Mouse (Mus musculus) midbrain, embryonic 11.5 days (tissue): ENCODE results near the gene Tsc1. TPM values are rescaled to one million over a fixed set of nuclear protein-coding genes. Genes with fewer than 3 reads are reported as not detected.
A peak's percentile ranks its signal among the peaks of the same experiment; 100 is the strongest.

ENCODE experiments used
- ATAC-seq: fragments of 200-750 bp; cut with Nextera tagmentation; 2 replicates; pipeline ENCODE4 v1.8.0; 2017; ENCODE audit warnings: moderate TSS enrichment, moderate library complexity; ENCODE audit not compliant: low FRiP score
- DNase-seq: peaks from one replicate; pipeline ENCODE4 v3.0.0; 2015; ENCODE audit warnings: low spot score; ENCODE audit errors: missing footprints
- H3K27ac ChIP-seq: fragments of 300-500 bp; sonication (generic); 2 replicates; pipeline ENCODE4 v1.5.1; 2014; ENCODE audit warnings: low read depth, low read length
- H3K27me3 ChIP-seq: fragments of 300-500 bp; sonication (generic); 2 replicates; pipeline ENCODE4 v1.6.1; 2014; ENCODE audit warnings: mild to moderate bottlenecking, low read length, moderate library complexity, mixed read lengths; ENCODE audit not compliant: control insufficient read depth, insufficient read depth
- H3K36me3 ChIP-seq: fragments of 300-500 bp; sonication (generic); 2 replicates; pipeline ENCODE4 v1.6.1; 2014; ENCODE audit warnings: mild to moderate bottlenecking, low read length, moderate library complexity, mixed read lengths; ENCODE audit not compliant: control insufficient read depth, insufficient read depth
- H3K4me1 ChIP-seq: fragments of 300-500 bp; sonication (generic); 2 replicates; pipeline ENCODE4 v1.6.1; 2014; ENCODE audit warnings: low read length; ENCODE audit not compliant: control insufficient read depth, insufficient read depth
- H3K4me2 ChIP-seq: fragments of 300-500 bp; sonication (generic); 2 replicates; pipeline ENCODE4 v1.6.1; 2014; ENCODE audit warnings: mild to moderate bottlenecking, moderate library complexity
- H3K4me3 ChIP-seq: fragments of 300-500 bp; sonication (generic); 2 replicates; pipeline ENCODE4 v1.5.1; 2014; ENCODE audit warnings: low read depth, low read length
- H3K9ac ChIP-seq: fragments of 300-500 bp; sonication (generic); 2 replicates; pipeline ENCODE4 v1.6.1; 2014; ENCODE audit warnings: low read length
- H3K9me3 ChIP-seq: fragments of 300-500 bp; sonication (generic); 2 replicates; pipeline ENCODE4 v1.6.1; 2016; ENCODE audit warnings: low read length; ENCODE audit not compliant: control insufficient read depth
- WGBS: fragments of 180-500 bp; shearing (Covaris S2); extraction: QIAGEN DNeasy Blood & Tissue Kit; methylation state at CpG from one replicate; pipeline ENCODE4 v1.1.7; 2014; 5-methylcytosine and 5-hydroxymethylcytosine counted together
- polyA plus RNA-seq: library from polyadenylated mRNA; unstranded; fragments of >200 nt; fragmentation: Nextera tagmentation; extraction: Ambion mirVana; gene quantifications from 2 replicates; pipeline ENCODE4 v1.2.1, GENCODE M21; 2014

The Tsc1 gene
- polyA plus RNA-seq, 1 experiment from 2014 or later = 22.3 TPM

GRCm38 (mm10) chr2:28688431-28688830, 47.4 kb downstream of the Tsc1 start:
- no peak for ATAC-seq
- Histone ChIP-seq H3K9ac (no peak overlapping the region), H3K4me1 (no peaks in the 10 kb centered on the region), H3K4me2 (no peak overlapping the region), H3K36me3 (peaks cover 2% of the 10 kb centered on the region; the same call in 1 of the 2 replicates), H3K4me3 (no peak overlapping the region), H3K9me3 (no peaks in the 10 kb centered on the region), H3K27ac (no peak overlapping the region), H3K27me3 (no peaks in the 10 kb centered on the region)
- WGBS = 45% methylated on average over 3 of the region's 3 CpGs
- DNase-seq = peak; percentile 90

- no peak for ATAC-seq
- Histone ChIP-seq H3K4me1 (no peaks in the 10 kb centered on the region), H3K27me3 (no peaks in the 10 kb centered on the region), H3K4me2 (no peak overlapping the region), H3K36me3 (0 out of 2 replicates have a peak, but pooled peaks cover under 1% of the 10 kb centered on the region), H3K27ac (no peak overlapping the region), H3K4me3 (no peak overlapping the region), H3K9me3 (no peaks in the 10 kb centered on the region), H3K9ac (no peak overlapping the region)
- no peak for DNase-seq
- 73% methylated on average over 9 of the region's 9 CpGs for WGBS
Measured at GRCm38 (mm10) chr2:28692692-28693091, 51.7 kb downstream of the Tsc1 start.

DNA sequence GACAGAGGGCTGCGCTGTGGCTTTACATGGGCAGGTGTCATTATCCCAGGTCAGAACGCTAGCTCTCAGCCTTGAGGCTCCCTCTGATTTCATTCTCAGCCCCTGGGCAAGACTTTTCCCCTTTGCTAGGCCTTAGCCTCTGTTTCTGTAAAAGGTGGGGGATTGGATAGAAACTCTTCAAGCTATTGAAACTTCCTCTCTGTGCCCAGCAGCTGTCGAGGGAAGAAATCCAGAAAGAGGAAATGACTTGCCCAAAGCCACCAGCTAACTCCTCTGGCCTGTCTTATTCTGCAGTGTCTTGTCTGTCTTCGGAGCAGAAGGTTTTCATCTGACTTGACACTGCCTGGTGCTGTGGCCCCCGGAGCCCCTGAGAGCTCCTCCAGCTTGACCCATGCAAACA, 57.5 kb downstream of the Tsc1 start:
- Histone ChIP-seq H3K36me3 (no peaks in the 10 kb centered on the region), H3K27ac (no peak overlapping the region), H3K9ac (no peak overlapping the region), H3K27me3 (no peaks in the 10 kb centered on the region), H3K4me2 (no peak overlapping the region), H3K9me3 (no peaks in the 10 kb centered on the region), H3K4me3 (no peak overlapping the region), H3K4me1 (peaks cover 10% of the 10 kb centered on the region)
- ATAC-seq (no peak), DNase-seq (no peak)
- WGBS = 81% methylated on average over 5 of the region's 5 CpGs

DNA sequence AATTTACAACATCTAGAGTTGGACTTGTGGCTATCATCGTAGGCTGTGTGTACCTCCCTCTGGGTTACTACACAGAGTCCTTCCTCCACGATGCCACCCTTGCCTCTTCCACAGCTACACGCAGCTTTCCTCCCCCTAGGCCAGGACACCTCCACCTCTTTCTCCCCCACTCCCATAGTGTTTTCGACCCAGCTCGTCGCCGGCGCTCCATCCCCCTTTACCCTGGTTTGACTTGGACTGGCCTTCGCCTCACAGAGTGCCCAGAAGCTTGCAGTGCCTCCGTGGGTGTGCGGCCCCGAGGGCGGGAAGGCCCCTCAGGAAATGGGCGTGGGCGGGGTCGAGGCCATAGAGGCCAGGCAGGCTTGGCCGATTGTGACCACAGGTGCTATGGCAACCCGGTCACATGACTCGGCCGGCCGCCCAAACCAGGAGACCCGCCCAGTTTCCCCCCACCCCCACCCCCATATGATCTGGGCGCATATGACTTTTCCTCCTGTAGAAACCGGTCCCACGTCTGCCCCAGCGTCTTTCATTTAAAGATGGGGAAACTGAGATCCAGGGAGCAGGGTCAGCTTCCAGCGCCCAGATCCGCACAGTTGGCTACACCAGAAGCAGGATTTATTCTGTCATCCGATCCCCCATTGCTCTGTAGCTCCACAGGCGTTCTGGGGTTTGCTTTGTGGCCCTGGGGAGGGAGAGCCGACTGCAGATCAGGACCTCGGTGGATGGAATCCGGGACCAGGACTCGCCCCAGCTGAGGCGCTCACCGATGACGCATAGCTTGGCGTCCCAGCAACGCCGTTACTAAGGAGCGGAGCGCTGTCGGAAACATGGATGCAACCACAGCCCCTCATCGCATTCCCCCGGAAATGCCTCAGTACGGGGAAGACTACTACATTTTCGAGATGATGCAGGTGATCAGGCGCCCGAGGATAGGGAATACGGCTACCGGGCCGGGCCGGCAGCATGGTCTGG, 58.6 kb downstream of the Tsc1 start, which contains the start of the genes Spaca9 and Ak8:
Spaca9 (minus strand) TSS at position 367 of the 975 bp plus-strand sequence.
Ak8 (plus strand) TSS at position 804 of the 975 bp plus-strand sequence.
- ATAC-seq = peak; percentile 81
- no peak within 1 kb of the TSS for H3K27ac ChIP-seq

DNA sequence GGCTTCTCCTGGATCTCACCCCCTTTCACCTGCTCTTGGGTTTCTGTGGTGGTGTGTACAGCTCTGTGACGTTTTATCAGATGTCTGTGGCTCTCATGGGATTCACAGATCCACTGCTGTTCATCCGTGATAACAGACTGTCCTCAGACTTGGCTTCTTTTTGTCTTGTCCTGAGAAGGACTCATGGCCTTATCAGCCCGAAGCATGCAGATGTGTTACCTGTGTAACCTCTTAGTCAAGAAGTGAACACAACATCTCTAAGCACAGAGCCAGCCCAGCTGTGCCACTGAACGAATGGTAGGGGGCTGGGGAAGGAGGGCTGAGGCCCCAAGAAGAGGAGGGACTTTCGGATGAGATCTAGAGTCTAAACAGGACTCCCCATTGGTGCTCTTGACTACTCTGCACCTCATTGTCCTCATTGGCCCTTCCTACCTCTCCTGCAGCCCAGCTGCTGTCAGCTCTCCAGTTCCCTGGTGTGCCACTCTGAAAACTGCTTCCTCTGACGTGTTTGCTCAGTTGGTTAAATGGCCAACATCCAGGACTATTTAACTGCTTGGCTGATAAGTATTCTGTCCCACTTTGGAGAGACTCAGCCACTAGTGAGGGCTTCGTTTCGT, 60.7 kb downstream of the Tsc1 start:
- H3K27me3 ChIP-seq = no peaks in the 10 kb centered on the region
- peaks cover 10% of the 10 kb centered on the region for H3K4me1 ChIP-seq
- H3K9me3 ChIP-seq = no peaks in the 10 kb centered on the region
- H3K4me3 ChIP-seq = no peak overlapping the region
- ATAC-seq = no peak
- H3K4me2 ChIP-seq = no peak overlapping the region
- DNase-seq = no peak
- WGBS = 73% methylated on average over 8 of the region's 8 CpGs
- H3K27ac ChIP-seq = no peak overlapping the region
- H3K36me3 ChIP-seq = no peaks in the 10 kb centered on the region
- H3K9ac ChIP-seq = no peak overlapping the region

More for the DNA sequence above, 58.6 kb downstream of the Tsc1 start, which contains the start of the genes Spaca9 and Ak8:
- WGBS = 1% methylated on average over 53 of the region's 53 CpGs
- H3K9me3 ChIP-seq = no peaks in the 10 kb centered on the region
- no peaks in the 10 kb centered on the region for H3K27me3 ChIP-seq
- H3K4me2 ChIP-seq = peak within 1 kb of the TSS; percentile 87
- no peaks in the 10 kb centered on the region for H3K36me3 ChIP-seq
- H3K4me3 ChIP-seq = peak within 1 kb of the TSS; percentile 63
- DNase-seq = peak; percentile 98
- peak within 1 kb of the TSS; percentile 74 for H3K9ac ChIP-seq
- H3K4me1 ChIP-seq = peaks cover 10% of the 10 kb centered on the region

DNA sequence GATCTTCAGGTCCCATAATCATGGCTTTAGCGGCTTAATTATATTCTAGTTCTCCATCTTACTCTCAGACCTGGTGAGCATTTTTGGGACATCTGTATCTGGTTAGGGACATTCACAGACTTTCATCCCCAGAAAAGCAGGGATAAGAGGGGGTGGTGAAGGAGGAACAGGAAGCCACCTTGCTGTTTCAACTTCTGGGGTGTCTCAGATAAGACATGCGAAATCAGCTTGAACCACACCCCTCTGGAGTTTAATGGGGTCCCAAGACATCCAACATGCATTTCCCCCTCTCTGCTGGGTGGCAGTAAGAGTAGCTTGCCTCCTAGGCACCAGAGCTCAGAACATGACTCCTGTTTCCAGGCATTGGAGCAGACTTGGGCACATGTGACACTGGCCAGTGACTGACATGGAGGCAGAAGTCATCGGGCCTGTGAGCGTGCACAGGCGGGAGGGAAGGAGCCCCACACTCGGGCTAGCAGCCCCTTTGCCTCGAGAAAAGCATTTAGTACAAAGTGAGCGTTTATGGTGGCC, 65.1 kb downstream of the Tsc1 start:
- Histone ChIP-seq H3K9ac (no peak overlapping the region), H3K4me1 (no peaks in the 10 kb centered on the region), H3K27ac (no peak overlapping the region), H3K4me3 (no peak overlapping the region), H3K9me3 (no peaks in the 10 kb centered on the region), H3K27me3 (no peaks in the 10 kb centered on the region), H3K4me2 (no peak overlapping the region), H3K36me3 (no peaks in the 10 kb centered on the region)
- no peak for ATAC-seq
- WGBS = 75% methylated on average over 8 of the region's 8 CpGs
- no peak for DNase-seq

DNA sequence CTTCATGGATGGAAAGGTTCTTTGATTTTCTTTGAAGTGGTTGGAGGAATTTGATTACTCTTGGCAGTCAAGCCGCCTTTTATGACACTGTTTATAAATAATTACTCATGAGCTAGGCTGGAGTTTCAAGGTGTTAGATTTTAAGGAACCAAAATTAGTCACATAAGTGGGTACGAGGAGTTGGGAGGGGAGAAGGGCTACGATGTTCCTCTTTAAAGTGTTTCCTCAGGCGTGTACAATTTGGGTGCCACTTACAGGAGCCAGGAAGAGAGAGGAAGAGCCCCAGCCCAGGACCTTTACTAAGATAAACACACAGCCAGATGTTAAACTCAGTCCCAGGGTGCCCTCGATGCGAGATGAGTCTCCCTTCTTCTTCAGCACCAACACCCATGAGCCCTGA, 65.8 kb downstream of the Tsc1 start:
- Histone ChIP-seq H3K9me3 (no peaks in the 10 kb centered on the region), H3K4me1 (no peaks in the 10 kb centered on the region), H3K36me3 (no peaks in the 10 kb centered on the region), H3K27me3 (no peaks in the 10 kb centered on the region), H3K9ac (no peak overlapping the region), H3K27ac (no peak overlapping the region), H3K4me3 (no peak overlapping the region), H3K4me2 (no peak overlapping the region)
- 80% methylated on average over 6 of the region's 6 CpGs for WGBS
- no peak for ATAC-seq
- DNase-seq = no peak

DNA sequence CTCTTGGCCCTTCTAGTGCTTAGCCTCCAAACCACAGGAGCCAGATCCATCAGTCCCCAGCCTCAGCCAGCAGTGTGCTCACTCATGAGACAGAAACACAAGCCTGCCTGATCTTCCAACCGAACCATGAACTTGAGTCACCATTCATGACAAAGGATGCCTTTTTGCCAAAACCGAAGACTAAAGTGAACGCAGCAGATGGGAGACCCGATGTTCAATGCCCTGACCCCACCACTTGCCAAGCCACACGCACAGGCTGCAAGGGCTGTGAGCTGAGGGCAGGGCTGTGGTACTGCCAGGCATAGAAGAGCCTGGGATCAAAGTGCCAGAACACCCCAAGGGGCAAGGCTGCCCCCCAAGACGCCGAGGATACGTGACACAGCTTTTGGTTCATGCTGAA, 72.0 kb downstream of the Tsc1 start:
- Histone ChIP-seq H3K9ac (no peak overlapping the region), H3K27me3 (no peaks in the 10 kb centered on the region), H3K27ac (no peak overlapping the region), H3K9me3 (no peaks in the 10 kb centered on the region), H3K4me2 (no peak overlapping the region), H3K4me3 (no peak overlapping the region), H3K36me3 (no peaks in the 10 kb centered on the region), H3K4me1 (no peaks in the 10 kb centered on the region)
- DNase-seq (no peak), ATAC-seq (no peak)
- WGBS = 90% methylated on average over 8 of the region's 8 CpGs

DNA sequence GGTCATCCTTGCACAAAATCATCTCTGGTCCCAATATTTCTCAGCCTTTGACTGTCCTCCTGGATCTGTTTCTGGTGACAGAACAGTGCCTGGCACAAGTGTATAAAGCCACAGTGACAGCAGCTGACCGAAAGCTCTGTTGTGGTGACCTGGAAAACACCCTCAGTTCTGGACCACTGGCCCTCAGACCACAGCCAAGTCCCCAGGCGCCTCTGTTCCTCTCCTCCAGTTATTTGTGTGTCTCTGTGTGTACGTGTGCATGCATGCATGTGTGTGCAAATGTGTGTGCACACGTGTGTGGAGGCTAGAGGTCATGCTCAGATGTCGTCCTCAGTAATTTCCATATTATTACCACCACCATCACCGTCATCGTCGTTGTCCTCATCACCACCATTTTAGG, 81.4 kb downstream of the Tsc1 start:
- H3K27ac ChIP-seq = no peak overlapping the region
- ATAC-seq (no peak), DNase-seq (no peak)
- H3K9ac ChIP-seq = no peak overlapping the region
- no peaks in the 10 kb centered on the region for H3K36me3 ChIP-seq
- peaks cover 2% of the 10 kb centered on the region; the same call in 1 of the 2 replicates for H3K4me1 ChIP-seq
- no peak overlapping the region for H3K4me2 ChIP-seq
- H3K9me3 ChIP-seq = no peaks in the 10 kb centered on the region
- no peak overlapping the region for H3K4me3 ChIP-seq
- no peaks in the 10 kb centered on the region; the same call in 1 of the 2 replicates for H3K27me3 ChIP-seq
- 91% methylated on average over 8 of the region's 8 CpGs for WGBS
